Mouse (Mus musculus) spleen, adult 2 months (tissue): ENCODE measurements around the gene Actr2. TPM values are rescaled to one million over a fixed set of nuclear protein-coding genes. Genes with fewer than 3 reads are reported as not detected.

Experiments used
- DNase-seq, 2 experiments: peaks; one replicate each; pipeline versions ENCODE4 v3.0.0 to v3.0.0-alpha.2; 2012 to 2021; ENCODE audit warnings: low spot score in 2 of 2, low read depth in 1 of 2
- H3K27ac ChIP-seq: fragments of 200-500 bp; 2 replicates; pipeline ENCODE4 v1.5.1; 2012; ENCODE audit warnings: low read length, inconsistent platforms; ENCODE audit not compliant: insufficient read depth
- H3K27me3 ChIP-seq: fragments of 200-500 bp; 2 replicates; pipeline ENCODE4 v1.6.1; 2012; ENCODE audit warnings: mild to moderate bottlenecking, moderate library complexity, low read length, inconsistent platforms; ENCODE audit not compliant: control insufficient read depth, insufficient read depth
- H3K36me3 ChIP-seq: fragments of 200-500 bp; 2 replicates; pipeline ENCODE4 v1.6.1; 2012; ENCODE audit warnings: mild to moderate bottlenecking, low read length, inconsistent platforms; ENCODE audit not compliant: control insufficient read depth, insufficient read depth
- H3K4me1 ChIP-seq: fragments of 200-500 bp; 2 replicates; pipeline ENCODE4 v1.6.1; 2011; ENCODE audit warnings: inconsistent platforms; ENCODE audit not compliant: control insufficient read depth, insufficient read depth, insufficient read length
- H3K4me3 ChIP-seq: fragments of 200-500 bp; 2 replicates; pipeline ENCODE4 v1.5.1; 2011; ENCODE audit warnings: mild to moderate bottlenecking, inconsistent platforms; ENCODE audit not compliant: insufficient read depth, insufficient read length; ENCODE audit errors: extremely low read depth
- CTCF ChIP-seq: fragments of 200-500 bp; IDR thresholded peaks from 2 replicates; pipeline ENCODE4 v1.5.1; 2011; ENCODE audit warnings: mild to moderate bottlenecking, inconsistent platforms; ENCODE audit not compliant: insufficient read depth, insufficient read length, insufficient replicate concordance; ENCODE audit errors: extremely low read depth
- POLR2A ChIP-seq: fragments of 200-500 bp; IDR thresholded peaks from 2 replicates; pipeline ENCODE4 v1.6.1; 2011; ENCODE audit warnings: low read depth, low read length, inconsistent platforms
- WGBS: fragments of 180-500 bp; shearing (Covaris S2); methylation state at CpG from one replicate; pipeline ENCODE4 v1.1.7; 2018; 5-methylcytosine and 5-hydroxymethylcytosine counted together
- polyA plus RNA-seq: library from polyadenylated mRNA; depleted of rRNA; stranded (reverse); fragments of >200 nt; gene quantifications from 2 replicates; pipeline ENCODE4 v1.2.3, GENCODE M21; 2012; rRNA removed

Actr2 gene
- polyA plus RNA-seq, 1 experiment = 24.4 TPM

DNA sequence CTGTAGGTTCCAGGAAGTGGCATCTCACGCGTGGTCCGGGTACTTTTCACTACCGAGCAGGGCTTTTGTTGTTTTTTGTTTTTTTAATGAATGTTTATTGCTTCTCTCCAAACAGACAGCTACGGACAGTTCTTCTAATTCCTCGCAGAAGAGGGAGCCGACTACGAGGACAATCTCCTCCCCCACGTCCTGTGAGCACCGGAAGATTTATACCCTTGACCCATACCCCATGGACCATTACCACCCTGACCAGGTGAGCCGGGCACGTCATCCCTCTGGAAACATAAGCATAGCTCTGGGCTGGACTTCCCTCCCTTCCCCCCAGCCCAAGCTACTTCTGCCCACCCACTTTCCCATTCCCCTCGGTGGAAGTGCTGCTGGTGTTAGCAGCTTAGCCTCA, 94.8 kb downstream of the Actr2 start:
- H3K36me3 ChIP-seq = peaks cover 8% of the 10 kb centered on the region
- WGBS = 95% methylated on average over 13 of the region's 13 CpGs
- no peak for DNase-seq
- H3K27ac ChIP-seq = no peak overlapping the region
- H3K4me3 ChIP-seq = no peak overlapping the region
- TF ChIP-seq CTCF (no peak), POLR2A (no peak)
- no peaks in the 10 kb centered on the region for H3K27me3 ChIP-seq
- H3K4me1 ChIP-seq = no peaks in the 10 kb centered on the region

DNA sequence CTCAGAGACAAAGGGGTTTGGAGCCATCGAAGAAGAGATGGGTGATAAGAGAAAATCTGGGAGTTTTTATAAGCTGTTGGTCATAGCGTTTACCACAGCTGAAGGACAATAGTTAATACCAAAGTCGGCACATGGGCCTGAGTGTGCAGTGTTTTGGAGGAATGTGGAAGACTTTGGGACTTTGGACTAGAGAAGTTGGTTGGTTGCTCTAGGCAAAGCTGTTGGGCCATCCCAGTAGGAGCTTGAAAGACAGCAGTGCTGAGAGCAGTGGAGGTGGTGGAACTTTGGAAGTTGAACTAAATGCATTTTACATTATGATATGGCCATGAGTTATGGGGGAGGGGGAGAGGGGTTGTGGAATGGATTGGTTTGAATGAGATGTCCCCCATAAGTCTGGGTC, 99.3 kb downstream of the Actr2 start:
- Histone ChIP-seq H3K27ac (no peak overlapping the region), H3K36me3 (peaks cover 1% of the 10 kb centered on the region; the same call in 1 of the 2 replicates), H3K4me1 (no peaks in the 10 kb centered on the region), H3K27me3 (no peaks in the 10 kb centered on the region), H3K4me3 (no peak overlapping the region)
- TF ChIP-seq CTCF = no peak
- TF ChIP-seq POLR2A = no peak
- DNase-seq = no peak
- 93% methylated on average over 3 of the region's 3 CpGs for WGBS

Other genes with a start within 250 kb of the Actr2 start
- 5.7 and 6.6 TPM in 2 replicates for gene Spred2, start 188.5 kb downstream of the Actr2 start, polyA plus RNA-seq
- gene Rab1a, start 88.5 kb upstream of the Actr2 start, polyA plus RNA-seq = 21.9 and 25.1 TPM in 2 replicates
- gene Cep68, start 136.5 kb upstream of the Actr2 start, polyA plus RNA-seq = 14.9 and 18.3 TPM in 2 replicates
- gene Slc1a4, start 219.8 kb upstream of the Actr2 start, polyA plus RNA-seq = 0.85 and 1.1 TPM in 2 replicates